Mouse (Mus musculus): ENCODE results near the gene Trim21.

Trim21 gene

GRCm38 (mm10) chr7:102508066-102508465, 57.2 kb downstream of the Trim21 start:
- no peak for DNase-seq (ENCODE audit: low read depth, low spot score)
